Mouse (Mus musculus) midbrain, embryonic 15.5 days (tissue): ENCODE data around the gene Sv2b. TPM values are rescaled to one million over a fixed set of nuclear protein-coding genes. Genes with fewer than 3 reads are reported as not detected.
A peak's percentile ranks its signal among the peaks of the same experiment; 100 is the strongest.

ENCODE experiments used
- ATAC-seq: fragments of 200-750 bp; cut with Nextera tagmentation; replicated peaks from 2 replicates; pipeline ENCODE4 v1.8.0; 2017; ENCODE audit warnings: moderate TSS enrichment
- H3K27ac ChIP-seq: fragments of 300-500 bp; sonication (generic); 2 replicates; pipeline ENCODE4 v1.5.1; 2015; ENCODE audit warnings: mild to moderate bottlenecking, inconsistent platforms
- H3K27me3 ChIP-seq: fragments of 300-500 bp; sonication (generic); replicated peaks from 2 replicates; pipeline ENCODE4 v1.6.1; 2015; ENCODE audit warnings: inconsistent platforms
- H3K36me3 ChIP-seq: fragments of 300-500 bp; sonication (generic); replicated peaks from 2 replicates; pipeline ENCODE4 v1.6.1; 2015; ENCODE audit warnings: inconsistent platforms
- H3K4me1 ChIP-seq: fragments of 300-500 bp; sonication (generic); 2 replicates; pipeline ENCODE4 v1.6.1; 2015; ENCODE audit warnings: inconsistent platforms
- H3K4me2 ChIP-seq: fragments of 300-500 bp; sonication (generic); 2 replicates; pipeline ENCODE4 v1.6.1; 2015; ENCODE audit warnings: inconsistent platforms, mild to moderate bottlenecking, moderate library complexity
- H3K4me3 ChIP-seq: fragments of 300-500 bp; sonication (generic); 2 replicates; pipeline ENCODE4 v1.5.1; 2015; ENCODE audit warnings: mild to moderate bottlenecking, inconsistent platforms
- H3K9ac ChIP-seq: fragments of 300-500 bp; sonication (generic); 2 replicates; pipeline ENCODE4 v1.6.1; 2015; ENCODE audit warnings: mild to moderate bottlenecking, inconsistent platforms
- H3K9me3 ChIP-seq: fragments of 300-500 bp; sonication (generic); 2 replicates; pipeline ENCODE4 v1.6.1; 2016; ENCODE audit warnings: inconsistent platforms
- WGBS: fragments of 180-500 bp; shearing (Covaris S2); methylation state at CpG from one replicate; pipeline ENCODE4 v1.1.7; 2015; ENCODE audit warnings: mixed read lengths; 5-methylcytosine and 5-hydroxymethylcytosine counted together
- polyA plus RNA-seq: library from polyadenylated mRNA; unstranded; fragments of >200 nt; fragmentation: Nextera tagmentation; extraction: Ambion mirVana; gene quantifications from 2 replicates; pipeline ENCODE4 v1.2.1, GENCODE M21; 2015

Sv2b gene
- polyA plus RNA-seq, 1 experiment from 2014 or later, result 7.1 TPM

DNA sequence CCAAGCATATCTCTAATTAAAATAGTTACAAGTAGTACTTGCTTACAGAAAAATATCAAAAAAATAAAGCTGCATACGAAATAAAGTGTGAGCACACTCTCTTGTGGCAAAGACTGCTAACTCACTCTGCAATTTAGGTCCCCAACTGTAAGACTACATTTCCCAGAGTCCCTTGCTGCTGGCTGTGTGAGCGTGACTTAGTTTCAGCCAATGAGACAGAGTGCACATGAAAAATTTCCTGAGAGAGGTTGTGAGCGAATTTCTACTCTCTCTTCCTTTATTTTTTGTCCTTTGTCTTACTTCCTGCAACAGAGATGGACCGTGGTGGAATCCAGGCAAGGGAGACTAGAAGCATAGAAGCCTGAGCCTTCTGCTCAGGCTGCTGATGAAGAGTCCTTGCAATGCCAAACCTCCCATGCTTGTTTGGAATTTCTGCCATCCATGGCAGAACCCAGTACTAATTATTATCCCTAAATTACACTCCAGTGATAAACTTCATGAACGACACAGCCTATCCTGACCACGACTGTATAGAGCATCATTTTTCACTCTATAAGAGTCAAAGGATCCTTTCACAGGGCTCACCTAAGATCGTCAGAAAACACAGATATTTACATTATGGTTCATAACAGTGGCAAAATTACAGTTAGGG is 190.9 kb downstream of the Sv2b start:
- Histone ChIP-seq H3K27ac (peak overlapping the region; percentile 71), H3K9ac (peak overlapping the region; percentile 44; the same call in 1 of the 2 replicates), H3K27me3 (no peaks in the 10 kb centered on the region), H3K4me1 (peaks cover 4% of the 10 kb centered on the region; the same call in 1 of the 2 replicates), H3K4me2 (peak overlapping the region; percentile 55), H3K36me3 (no peaks in the 10 kb centered on the region), H3K4me3 (peak overlapping the region; percentile 32), H3K9me3 (no peaks in the 10 kb centered on the region)
- peak; percentile 91 for ATAC-seq
- 42% methylated on average over 7 of the region's 7 CpGs for WGBS

DNA sequence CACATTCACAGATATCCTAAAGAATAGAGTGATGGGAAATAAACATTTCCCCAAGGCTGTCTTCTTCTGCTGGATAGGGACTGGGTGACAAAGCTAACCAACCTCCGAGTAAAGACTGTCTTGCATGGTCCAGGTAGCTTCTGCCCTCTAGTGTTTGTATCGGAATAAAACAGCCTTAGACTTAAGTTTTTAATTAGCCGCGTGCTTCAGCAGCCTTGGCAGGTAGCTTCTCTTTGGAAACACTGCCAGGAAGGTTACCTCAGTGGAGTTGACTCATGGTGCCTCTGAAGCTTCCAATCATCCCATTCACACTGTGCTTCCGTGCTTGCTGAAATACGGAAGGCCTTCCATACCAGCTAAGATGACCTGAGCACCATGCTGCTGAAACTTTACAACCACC is 198.4 kb downstream of the Sv2b start:
- Histone ChIP-seq H3K27ac (no peak overlapping the region), H3K27me3 (no peaks in the 10 kb centered on the region), H3K4me3 (no peak overlapping the region), H3K9ac (no peak overlapping the region), H3K36me3 (no peaks in the 10 kb centered on the region), H3K9me3 (no peaks in the 10 kb centered on the region), H3K4me1 (no peaks in the 10 kb centered on the region), H3K4me2 (no peak overlapping the region)
- 8% methylated on average over 6 of the region's 6 CpGs for WGBS
- ATAC-seq, result peak; percentile 67; the same call in 1 of the 2 replicates

DNA sequence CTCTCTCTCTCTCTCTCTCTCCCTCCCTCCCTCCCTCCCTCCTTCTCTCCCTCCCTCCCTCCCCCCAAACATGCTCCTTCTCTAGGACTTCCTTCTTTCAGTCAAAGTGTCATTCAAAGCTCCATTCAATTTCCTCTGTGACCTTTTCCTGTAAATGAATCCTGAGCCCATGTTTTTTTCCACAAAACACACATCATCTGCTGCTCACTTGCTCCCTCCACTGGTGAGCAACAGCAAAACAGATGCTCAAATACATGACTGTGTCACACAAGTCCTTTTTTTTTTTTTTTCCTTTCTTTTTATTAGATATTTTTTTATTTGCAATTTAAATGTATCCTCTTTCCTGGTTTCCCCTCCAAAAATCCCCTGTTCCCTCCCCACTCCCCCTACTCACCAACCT is 201.6 kb downstream of the Sv2b start:
- Histone ChIP-seq H3K4me1 (no peaks in the 10 kb centered on the region), H3K36me3 (no peaks in the 10 kb centered on the region), H3K27me3 (no peaks in the 10 kb centered on the region), H3K9ac (no peak overlapping the region), H3K4me2 (no peak overlapping the region), H3K27ac (no peak overlapping the region), H3K9me3 (no peaks in the 10 kb centered on the region), H3K4me3 (no peak overlapping the region)
- ATAC-seq, result no peak

DNA sequence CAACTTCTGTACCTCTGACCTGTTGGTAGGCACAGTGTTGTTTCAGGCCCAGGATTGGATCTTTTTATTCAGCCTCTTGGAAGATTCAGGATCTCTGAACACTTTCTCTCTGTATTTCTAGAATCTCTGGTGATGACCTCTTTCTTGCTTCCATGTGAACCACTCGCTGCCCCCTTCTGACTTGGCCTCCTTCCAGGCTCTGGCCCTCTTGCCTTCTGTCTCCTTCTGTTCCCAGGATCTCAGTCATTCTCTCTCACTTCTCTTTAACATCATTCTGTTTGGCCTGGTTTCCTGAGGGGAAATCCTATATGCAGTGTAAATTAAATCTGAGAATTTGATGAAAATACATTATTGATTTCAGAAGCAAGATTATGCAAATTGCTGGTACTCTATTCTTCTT is 205.2 kb downstream of the Sv2b start:
- no peak overlapping the region for H3K9ac ChIP-seq
- no peaks in the 10 kb centered on the region for H3K36me3 ChIP-seq
- no peak for ATAC-seq
- no peak overlapping the region for H3K4me2 ChIP-seq
- 39% methylated on average over 1 of the region's 1 CpGs for WGBS
- no peaks in the 10 kb centered on the region for H3K27me3 ChIP-seq
- H3K27ac ChIP-seq, result no peak overlapping the region
- H3K4me1 ChIP-seq, result no peaks in the 10 kb centered on the region
- H3K9me3 ChIP-seq, result no peaks in the 10 kb centered on the region
- no peak overlapping the region for H3K4me3 ChIP-seq

DNA sequence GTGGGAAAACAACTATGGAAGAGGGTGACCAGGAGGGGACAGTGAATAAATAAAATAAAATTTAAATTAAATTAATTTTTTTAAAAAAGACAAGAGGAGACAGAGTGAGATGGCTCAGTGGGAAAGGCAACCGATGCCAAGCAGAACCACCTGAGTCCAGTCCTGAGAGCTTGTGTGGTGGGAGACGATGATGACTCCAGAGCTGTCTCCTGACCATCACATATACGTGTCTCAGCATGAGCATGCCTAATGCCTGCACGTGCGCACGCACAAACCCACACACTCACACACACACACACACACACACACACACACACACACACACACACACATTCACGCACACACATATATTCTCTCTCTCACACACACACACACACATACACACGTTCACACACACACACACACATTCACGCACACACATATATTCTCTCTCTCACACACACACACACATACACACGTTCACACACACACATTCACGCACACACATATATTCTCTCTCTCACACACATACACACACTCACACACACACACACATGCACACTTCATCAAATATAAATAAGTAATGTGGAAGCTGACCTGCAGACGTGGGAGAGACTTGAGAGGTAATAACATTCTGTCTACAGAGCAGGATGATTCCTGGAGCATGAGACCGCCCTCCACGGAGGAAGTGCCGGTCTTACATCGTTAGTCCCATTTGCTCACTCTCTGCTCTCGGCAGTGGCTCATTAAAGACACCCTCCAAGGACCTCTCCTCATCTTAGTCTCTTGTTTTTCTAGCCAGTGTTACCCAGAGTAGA is 206.3 kb downstream of the Sv2b start:
- 70% methylated on average over 16 of the region's 17 CpGs for WGBS
- H3K4me1 ChIP-seq, result no peaks in the 10 kb centered on the region
- H3K9ac ChIP-seq, result no peak overlapping the region
- H3K27ac ChIP-seq, result no peak overlapping the region
- no peak overlapping the region for H3K4me3 ChIP-seq
- no peak; the same call in 1 of the 2 replicates for ATAC-seq
- H3K9me3 ChIP-seq, result no peaks in the 10 kb centered on the region
- no peaks in the 10 kb centered on the region for H3K36me3 ChIP-seq
- no peak overlapping the region for H3K4me2 ChIP-seq
- no peaks in the 10 kb centered on the region for H3K27me3 ChIP-seq

DNA sequence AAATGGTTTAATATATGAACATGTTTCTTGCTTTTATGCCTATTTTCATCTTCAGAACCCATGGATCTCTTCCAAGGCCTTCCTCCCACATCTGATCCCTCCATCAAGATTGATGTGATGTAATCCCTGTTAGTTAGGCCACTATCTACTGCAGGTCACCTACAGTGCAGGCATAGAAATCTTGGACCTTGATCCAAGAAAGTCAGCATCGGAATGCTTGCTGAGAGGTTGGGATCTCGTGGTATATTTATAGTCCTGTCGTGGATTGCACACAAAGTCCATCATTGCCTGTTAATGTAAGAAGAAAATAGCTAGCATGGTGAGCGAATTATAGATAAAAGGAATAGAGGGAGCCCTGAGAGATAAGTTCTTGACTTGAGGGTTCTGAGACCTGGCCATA is 223.6 kb downstream of the Sv2b start:
- Histone ChIP-seq H3K36me3 (no peaks in the 10 kb centered on the region), H3K4me2 (no peak overlapping the region), H3K27ac (no peak overlapping the region), H3K27me3 (no peaks in the 10 kb centered on the region), H3K9ac (no peak overlapping the region), H3K4me1 (no peaks in the 10 kb centered on the region), H3K9me3 (no peaks in the 10 kb centered on the region), H3K4me3 (no peak overlapping the region)
- 88% methylated on average over 4 of the region's 4 CpGs for WGBS
- no peak for ATAC-seq

DNA sequence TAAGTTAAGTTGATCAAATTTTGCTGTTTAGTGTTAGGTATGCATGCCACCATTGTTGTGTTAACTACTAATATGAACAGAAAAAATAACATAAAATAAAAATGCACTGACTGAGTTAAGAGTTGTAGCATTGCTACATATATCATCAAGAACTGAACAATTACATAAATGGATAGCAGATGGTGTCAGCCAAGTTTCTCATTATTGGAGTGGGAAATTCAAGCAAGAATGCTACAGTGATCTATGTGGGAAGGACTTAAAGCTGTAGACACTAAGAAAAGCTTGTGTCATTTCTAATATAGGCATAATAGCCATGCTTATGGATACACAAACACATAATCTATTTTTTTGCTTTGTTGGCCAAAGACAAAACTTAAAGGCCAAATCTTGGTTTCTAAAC is 228.9 kb downstream of the Sv2b start:
- peaks cover 3% of the 10 kb centered on the region; the same call in 1 of the 2 replicates for H3K4me1 ChIP-seq
- H3K27me3 ChIP-seq, result no peaks in the 10 kb centered on the region
- H3K4me2 ChIP-seq, result no peak overlapping the region
- no peaks in the 10 kb centered on the region for H3K36me3 ChIP-seq
- no peak overlapping the region for H3K9ac ChIP-seq
- no peaks in the 10 kb centered on the region for H3K9me3 ChIP-seq
- ATAC-seq, result no peak
- no peak overlapping the region for H3K4me3 ChIP-seq
- H3K27ac ChIP-seq, result no peak overlapping the region

DNA sequence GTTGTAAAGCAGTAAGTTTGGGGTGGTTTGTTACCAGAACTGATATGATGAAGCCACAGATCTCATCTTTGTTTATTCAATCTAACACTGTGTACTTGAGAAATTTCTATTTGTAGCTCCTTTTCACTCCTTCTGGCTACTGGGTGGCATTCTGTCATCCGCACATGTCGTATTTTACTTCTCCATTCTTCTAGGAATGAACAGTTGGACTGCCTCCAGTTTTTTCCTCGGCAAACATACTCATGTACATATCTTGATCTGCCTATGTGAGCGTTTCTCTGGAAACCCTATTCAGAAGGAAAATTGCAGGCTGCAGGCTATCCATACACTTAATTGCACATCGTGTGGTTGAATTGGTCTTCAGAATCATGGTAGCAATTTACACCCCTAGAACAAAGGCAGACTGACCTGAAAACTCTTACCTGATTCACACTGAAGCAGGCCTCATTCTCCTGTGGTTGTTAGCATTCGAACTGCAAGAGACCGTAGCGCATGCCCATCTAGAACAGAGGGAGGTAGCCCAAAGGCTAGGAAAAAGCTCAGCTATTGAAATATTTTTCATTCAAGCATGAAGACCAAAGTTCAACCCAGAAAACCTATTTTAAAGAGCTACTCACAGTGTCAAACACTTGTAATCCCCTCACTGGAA is 231.4 kb downstream of the Sv2b start:
- Histone ChIP-seq H3K4me3 (no peak overlapping the region), H3K36me3 (no peaks in the 10 kb centered on the region), H3K27me3 (no peaks in the 10 kb centered on the region), H3K4me2 (no peak overlapping the region), H3K9ac (no peak overlapping the region), H3K4me1 (peaks cover 3% of the 10 kb centered on the region; the same call in 1 of the 2 replicates), H3K9me3 (no peaks in the 10 kb centered on the region), H3K27ac (no peak overlapping the region)
- WGBS, result 65% methylated on average over 8 of the region's 8 CpGs
- ATAC-seq, result no peak

Other genes starting within 250 kb of the Sv2b start
- 14.3 and 16.1 TPM in 2 replicates for gene Akap13, start 146.3 kb upstream of the Sv2b start, polyA plus RNA-seq